Mouse (Mus musculus) gastrocnemius, postnatal 14 days (tissue): ENCODE measurements around the gene Emc10. TPM values are rescaled to one million over a fixed set of nuclear protein-coding genes. Genes with fewer than 3 reads are reported as not detected.

Experiments used
- DNase-seq: peaks from one replicate; pipeline ENCODE4 v3.0.0; 2021; ENCODE audit warnings: mixed read lengths
- intact Hi-C: fragments of 180-260 bp; cut with DNase I; formaldehyde crosslinking; loops from one replicate; pipeline ENCODE4 v1.15.1; 2025; ENCODE audit warnings: low total_unique reads
- microRNA-seq, 2 experiments: library from miRNA; unstranded; fragments of <30 nt; microRNA quantifications; one replicate each; pipeline ENCODE4 v1.2.0; 2021
- total RNA-seq, 2 experiments: library from RNA; stranded (reverse); gene quantifications; 2 replicates each; pipeline ENCODE4 v1.2.3; 2021

Gene Emc10
- total RNA-seq, 2 experiments from 2014 or later: 44.1 to 48.8 TPM

- intact Hi-C loops: no loop called here
Measured at GRCm38 (mm10) chr7:44443268-44444173, 52.8 kb downstream of the Emc10 start.

GRCm38 (mm10) chr7:44442407-44442821 is 53.9 kb downstream of the Emc10 start:
- intact Hi-C loops: no loop called here
- no peak for DNase-seq

More at GRCm38 (mm10) chr7:44443268-44444173, 52.8 kb downstream of the Emc10 start:
- no peak for DNase-seq

- intact Hi-C loops: no loop called here
- DNase-seq: no peak
Measured at GRCm38 (mm10) chr7:44441648-44442109, 54.6 kb downstream of the Emc10 start.

- intact Hi-C loops: no loop called here
- no peak for DNase-seq
Measured at GRCm38 (mm10) chr7:44441180-44441579, 55.1 kb downstream of the Emc10 start.

GRCm38 (mm10) chr7:44440479-44440878 is 55.9 kb downstream of the Emc10 start:
- intact Hi-C loops: no loop called here
- DNase-seq: no peak

Small RNAs within 50 kb of the gene (microRNA-seq; reads per million reads assigned to microRNA genes)
- gene Mir7052: 0.64 to 1.0 reads per million in 2 experiments
- 0 to 0.50 reads per million in 2 experiments for gene Mir7053

Other genes starting within 250 kb of the Emc10 start
- gene 1700028J19Rik, start 249.8 kb downstream of the Emc10 start, total RNA-seq: under 1 TPM; 0.21 to 0.33 TPM
- 10 to 100 TPM; 14.2 to 16.2 TPM for gene 2410002F23Rik, start 249.8 kb downstream of the Emc10 start, total RNA-seq
- not detected for gene Acp4, start 239.2 kb downstream of the Emc10 start, total RNA-seq
- not detected for gene Gm15517, start 235.1 kb downstream of the Emc10 start, total RNA-seq
- 1 to 10 TPM; 4.2 to 5.6 TPM for gene Clec11a, start 189.6 kb downstream of the Emc10 start, total RNA-seq
- gene Shank1, start 186.3 kb downstream of the Emc10 start, total RNA-seq: under 1 TPM; 0.73 to 0.80 TPM
- under 1 TPM; 0.35 to 0.49 TPM for gene Syt3, start 112.4 kb downstream of the Emc10 start, total RNA-seq
- gene 1700008O03Rik, start 110.7 kb downstream of the Emc10 start, total RNA-seq: not detected
- 1 to 10 TPM in 1 of 2 experiments, under 1 TPM in 1; 0.51 to 1.3 TPM for gene Lrrc4b, start 67.5 kb downstream of the Emc10 start, total RNA-seq
- gene Aspdh, start 31.1 kb downstream of the Emc10 start, total RNA-seq: not detected
- gene Josd2, start 28.5 kb downstream of the Emc10 start, total RNA-seq: 10 to 100 TPM; 60.2 to 73.5 TPM
- gene Fam71e1, start 52 bp upstream of the Emc10 start, total RNA-seq: 1 to 10 TPM; 3.8 to 4.7 TPM
- 1,000 to 10,000 TPM; 3,999 to 4,490 TPM for gene Mybpc2, start 28.1 kb upstream of the Emc10 start, total RNA-seq
- gene Spib, start 35.5 kb upstream of the Emc10 start, total RNA-seq: under 1 TPM; 0.16 to 0.18 TPM
- 1 to 10 TPM; 7.0 to 7.8 TPM for gene Pold1, start 52.3 kb upstream of the Emc10 start, total RNA-seq
- 10 to 100 TPM; 28.0 to 28.2 TPM for gene Nr1h2, start 57.4 kb upstream of the Emc10 start, total RNA-seq
- gene Napsa, start 75.9 kb upstream of the Emc10 start, total RNA-seq: not detected
- 1 to 10 TPM; 2.9 to 3.1 TPM for gene Kcnc3, start 94.1 kb upstream of the Emc10 start, total RNA-seq
- gene Myh14, start 174.3 kb upstream of the Emc10 start, total RNA-seq: 10 to 100 TPM; 20.6 to 24.4 TPM
- gene Izumo2, start 212.2 kb upstream of the Emc10 start, total RNA-seq: not detected